Mouse (Mus musculus): ENCODE results near the gene Cflar.
"Not testable (repeated sequence)": the region's sequence is repeated elsewhere in the genome, so short reads cannot be mapped to it uniquely, and the experiment has no call there.

GRCm38 (mm10) chr1:58761391-58762275 is 50.3 kb downstream of the Cflar start:
- peak; percentile 51 for TF ChIP-seq CTCF (IDR thresholded peaks at IDR 0.05; ENCODE audit: control insufficient read depth, insufficient read depth, low read length)
- TF ChIP-seq POLR2A (IDR thresholded peaks at IDR 0.05; ENCODE audit: borderline replicate concordance, control insufficient read depth, low read depth, low read length): not testable (repeated sequence)

Data from bone marrow, adult 2 months (tissue).